Mouse (Mus musculus): ENCODE results near the gene Ptbp3.

DNA sequence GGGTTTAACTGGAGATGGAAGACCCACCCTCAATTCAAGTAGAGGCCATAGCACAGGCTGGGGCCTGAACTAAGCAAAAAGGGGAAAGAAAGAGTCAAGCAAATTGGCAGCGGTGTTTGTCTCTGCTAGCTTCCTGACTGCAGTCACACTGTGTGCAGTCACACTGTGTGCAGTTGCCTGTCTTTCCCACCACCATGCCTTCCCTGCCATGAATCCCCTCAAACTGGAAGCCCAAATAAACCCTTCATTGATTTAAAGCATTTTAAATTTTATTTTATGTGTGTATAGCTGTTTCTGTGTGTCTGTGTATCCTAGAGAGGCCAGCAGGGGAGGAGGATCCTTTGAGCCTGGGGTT is 38.7 kb upstream of the Ptbp3 start:
- no peak for TF ChIP-seq EP300 (IDR thresholded peaks at IDR 0.05; ENCODE audit: low read depth)
- TF ChIP-seq CTCF (IDR thresholded peaks at IDR 0.05; ENCODE audit: low read depth) = no peak
